Mouse (Mus musculus) liver, postnatal 0 days (tissue): ENCODE data around the gene Ppp1r27. TPM values are rescaled to one million over a fixed set of nuclear protein-coding genes. Genes with fewer than 3 reads are reported as not detected.

Source experiments
- ATAC-seq: fragments of 200-750 bp; cut with Nextera tagmentation; 2 replicates; pipeline ENCODE4 v1.8.0; 2017; ENCODE audit warnings: mild to moderate bottlenecking, moderate library complexity
- DNase-seq: peaks from one replicate; pipeline ENCODE4 v3.0.0-alpha.2; 2016
- H3K27ac ChIP-seq: fragments of 300-500 bp; sonication (generic); 2 replicates; pipeline ENCODE4 v1.5.1; 2014; ENCODE audit warnings: antibody characterized with exemption, moderate library complexity, mild to moderate bottlenecking, low read depth
- H3K27me3 ChIP-seq: fragments of 300-500 bp; sonication (generic); 2 replicates; pipeline ENCODE4 v1.6.1; 2014; ENCODE audit warnings: low read length, control low read depth, mixed read lengths; ENCODE audit not compliant: insufficient read depth
- H3K36me3 ChIP-seq: fragments of 300-500 bp; sonication (generic); replicated peaks from 2 replicates; pipeline ENCODE4 v1.6.1; 2014; ENCODE audit warnings: mild to moderate bottlenecking, control low read depth, low read length, moderate library complexity, mixed read lengths; ENCODE audit not compliant: insufficient read depth
- H3K4me1 ChIP-seq: fragments of 300-500 bp; sonication (generic); 2 replicates; pipeline ENCODE4 v1.6.1; 2014; ENCODE audit warnings: antibody characterized with exemption, mild to moderate bottlenecking, control low read depth; ENCODE audit not compliant: insufficient read depth
- H3K4me2 ChIP-seq: fragments of 300-500 bp; sonication (generic); 2 replicates; pipeline ENCODE4 v1.6.1; 2014; ENCODE audit warnings: low read depth, mild to moderate bottlenecking, low read length, moderate library complexity, mixed read lengths
- H3K4me3 ChIP-seq: fragments of 300-500 bp; sonication (generic); 2 replicates; pipeline ENCODE4 v1.5.1; 2014; ENCODE audit warnings: low read depth, low read length
- H3K9ac ChIP-seq: fragments of 300-500 bp; sonication (generic); replicated peaks from 2 replicates; pipeline ENCODE4 v1.6.1; 2014; ENCODE audit warnings: mild to moderate bottlenecking, moderate library complexity
- H3K9me3 ChIP-seq: fragments of 300-500 bp; sonication (generic); 2 replicates; pipeline ENCODE4 v1.6.1; 2016; ENCODE audit warnings: mild to moderate bottlenecking, control low read depth, low read length, mixed read lengths
- CTCF ChIP-seq: sonication (generic); IDR thresholded peaks from 2 replicates; pipeline ENCODE4 v1.5.1; 2016; ENCODE audit warnings: antibody characterized with exemption, low read depth
- EP300 ChIP-seq: IDR thresholded peaks from 2 replicates; pipeline ENCODE4 v1.6.1; 2016; ENCODE audit warnings: antibody characterized with exemption, low read depth, mild to moderate bottlenecking
- WGBS: fragments of 180-500 bp; shearing (Covaris S2); extraction: QIAGEN DNeasy Blood & Tissue Kit; methylation state at CpG from one replicate; pipeline ENCODE4 v1.1.7; 2014; ENCODE audit not compliant: insufficient replicate concordance; 5-methylcytosine and 5-hydroxymethylcytosine counted together
- polyA plus RNA-seq: library from polyadenylated mRNA; unstranded; fragments of >200 nt; fragmentation: Nextera tagmentation; extraction: Ambion mirVana; gene quantifications from 2 replicates; pipeline ENCODE4 v1.2.1, GENCODE M21; 2015

Ppp1r27 gene
- polyA plus RNA-seq, 1 experiment from 2014 or later = 0.19 TPM

GRCm38 (mm10) chr11:120576365-120576981 is 25.5 kb upstream of the Ppp1r27 start:
- Histone ChIP-seq H3K36me3 (peaks cover 24% of the 10 kb centered on the region), H3K4me3 (peak overlapping the region; percentile 31; the same call in 1 of the 2 replicates), H3K4me1 (peaks cover 44% of the 10 kb centered on the region), H3K27me3 (no peaks in the 10 kb centered on the region), H3K4me2 (peak overlapping the region; percentile 66), H3K27ac (peak overlapping the region; percentile 97), H3K9ac (peak overlapping the region; percentile 56), H3K9me3 (no peaks in the 10 kb centered on the region)
- 76% methylated on average over 3 of the region's 3 CpGs for WGBS
- DNase-seq (peak; percentile 64), ATAC-seq (peak; percentile 14)
- no peak for TF ChIP-seq CTCF
- peak; percentile 88 for TF ChIP-seq EP300

- Histone ChIP-seq H3K9me3 (no peaks in the 10 kb centered on the region), H3K4me2 (no peak overlapping the region), H3K9ac (no peak overlapping the region; the same call in 1 of the 2 replicates)
Observed at GRCm38 (mm10) chr11:120575940-120576339, 25.0 kb upstream of the Ppp1r27 start.

GRCm38 (mm10) chr11:120575046-120575445 is 24.1 kb upstream of the Ppp1r27 start:
- TF ChIP-seq CTCF = no peak
- TF ChIP-seq EP300 = no peak
- no peak overlapping the region for H3K9ac ChIP-seq
- H3K27me3 ChIP-seq = no peaks in the 10 kb centered on the region
- peaks cover 44% of the 10 kb centered on the region for H3K4me1 ChIP-seq
- H3K36me3 ChIP-seq = peaks cover 31% of the 10 kb centered on the region
- DNase-seq (no peak), ATAC-seq (no peak)
- 72% methylated on average over 2 of the region's 2 CpGs for WGBS
- H3K4me2 ChIP-seq = peak overlapping the region; percentile 90; the same call in 1 of the 2 replicates
- no peaks in the 10 kb centered on the region for H3K9me3 ChIP-seq
- peak overlapping the region; percentile 98; the same call in 1 of the 2 replicates for H3K27ac ChIP-seq
- H3K4me3 ChIP-seq = no peak overlapping the region

More at GRCm38 (mm10) chr11:120575940-120576339, 25.0 kb upstream of the Ppp1r27 start:
- H3K27me3 ChIP-seq = no peaks in the 10 kb centered on the region
- H3K36me3 ChIP-seq = peaks cover 28% of the 10 kb centered on the region
- TF ChIP-seq CTCF (no peak), EP300 (no peak)
- peaks cover 50% of the 10 kb centered on the region for H3K4me1 ChIP-seq
- DNase-seq (no peak), ATAC-seq (no peak)
- peak overlapping the region; percentile 97 for H3K27ac ChIP-seq
- no peak overlapping the region for H3K4me3 ChIP-seq

- no peak for DNase-seq
- TF ChIP-seq CTCF (no peak), EP300 (no peak)
- 29% methylated on average over 5 of the region's 5 CpGs for WGBS
- Histone ChIP-seq H3K27ac (peak overlapping the region; percentile 98), H3K4me2 (peak overlapping the region; percentile 90), H3K4me3 (peak overlapping the region; percentile 93), H3K36me3 (peaks cover 30% of the 10 kb centered on the region), H3K4me1 (peaks cover 36% of the 10 kb centered on the region), H3K9me3 (no peaks in the 10 kb centered on the region), H3K27me3 (no peaks in the 10 kb centered on the region), H3K9ac (peak overlapping the region; percentile 87)
- no peak for ATAC-seq
Observed at GRCm38 (mm10) chr11:120574278-120574600, 23.3 kb upstream of the Ppp1r27 start.

GRCm38 (mm10) chr11:120573585-120574277 is 22.8 kb upstream of the Ppp1r27 start:
- peak; percentile 44 for DNase-seq
- no peaks in the 10 kb centered on the region for H3K9me3 ChIP-seq
- peak overlapping the region; percentile 87 for H3K9ac ChIP-seq
- H3K36me3 ChIP-seq = peaks cover 27% of the 10 kb centered on the region
- under 1% methylated on average over 23 of the region's 23 CpGs for WGBS
- TF ChIP-seq CTCF = no peak
- no peak for TF ChIP-seq EP300
- H3K27me3 ChIP-seq = no peaks in the 10 kb centered on the region
- peak overlapping the region; percentile 98 for H3K27ac ChIP-seq
- peak overlapping the region; percentile 93 for H3K4me3 ChIP-seq
- H3K4me1 ChIP-seq = peaks cover 31% of the 10 kb centered on the region
- peak overlapping the region; percentile 90 for H3K4me2 ChIP-seq
- 0 out of 2 replicates have a peak, but pooled peaks have one; percentile 0 for ATAC-seq

- ATAC-seq (peak; percentile 91), DNase-seq (peak; percentile 99)
- TF ChIP-seq EP300 (peak; percentile 63), CTCF (no peak)
- peak within 1 kb of the TSS; percentile 90 for H3K4me2 ChIP-seq
- no peaks in the 10 kb centered on the region for H3K9me3 ChIP-seq
- no peaks in the 10 kb centered on the region for H3K27me3 ChIP-seq
- peaks cover 27% of the 10 kb centered on the region for H3K4me1 ChIP-seq
- H3K36me3 ChIP-seq = peaks cover 27% of the 10 kb centered on the region
- WGBS = under 1% methylated on average over 92 of the region's 94 CpGs
- H3K4me3 ChIP-seq = peak within 1 kb of the TSS; percentile 93
- peak within 1 kb of the TSS; percentile 93 for H3K9ac ChIP-seq
- peak within 1 kb of the TSS; percentile 98 for H3K27ac ChIP-seq
Observed at GRCm38 (mm10) chr11:120572752-120573584, 22.0 kb upstream of the Ppp1r27 start, which contains the start of gene P4hb. TSS of gene P4hb (minus strand) at chr11:120573253.
